Comparison of ENCODE assay signal across 17 mouse cellular contexts in the genomic region with DNA sequence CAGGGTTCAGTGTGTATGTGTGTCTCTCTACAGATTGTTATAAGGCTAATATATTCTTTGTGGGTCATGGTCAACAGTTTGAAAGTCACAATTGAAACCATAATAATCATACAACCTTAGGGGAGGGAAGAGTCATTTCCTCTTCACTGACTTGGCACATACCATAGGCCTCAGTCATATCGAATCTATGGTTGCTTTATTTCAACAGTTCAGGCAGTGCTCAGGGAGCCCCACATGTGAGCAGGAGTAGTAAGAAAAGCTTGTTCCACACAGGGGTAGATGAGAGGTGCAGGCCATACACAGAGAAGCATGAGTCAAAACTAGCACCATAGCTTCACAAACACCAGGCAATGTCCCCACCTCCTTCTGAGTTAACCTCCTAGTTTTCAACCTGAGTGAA. TPM values are rescaled to one million over a fixed set of nuclear protein-coding genes. Genes with fewer than 3 reads are reported as not detected.
"Had no signal": no experiment of that assay in that cellular context is flagged by ENCODE, and none has a peak within 500 bp of the region (broad histone marks: within the 10 kb centered on the region; RNA-seq: fewer than 3 reads in every experiment).

No protein-coding gene starts in this region.

- DNase-seq: lung, adult 18-20 months; midbrain, embryonic 14.5 days; right cerebral cortex, adult 18-20 months; spleen, adult 18-20 months; thymus, adult 18-20 months; thymus, postnatal 14 days; thymus, postnatal 36 days had no signal

- H3K4me3 ChIP-seq: midbrain, embryonic 10.5 days; midbrain, embryonic 12.5 days; neural tube, embryonic 12.5 days had no signal

- H3K27ac ChIP-seq: liver, embryonic 14.5 days; midbrain, embryonic 10.5 days; midbrain, embryonic 12.5 days; neural tube, embryonic 12.5 days had no signal

- H3K4me1 ChIP-seq: midbrain, embryonic 10.5 days; midbrain, embryonic 12.5 days; neural tube, embryonic 12.5 days had no signal

RNA-seq across cellular contexts. Expression of a gene that starts 33.7 kb away (rescaled TPM):
- polyA plus RNA-seq: liver, embryonic 16.5 days; midbrain, embryonic 10.5 days; midbrain, embryonic 12.5 days; midbrain, embryonic 14.5 days; midbrain, postnatal 0 days; neural tube, embryonic 12.5 days; neural tube, embryonic 14.5 days; small intestine, adult 2 months; stomach, embryonic 14.5 days; stomach, embryonic 16.5 days had no signal
